Mouse (Mus musculus) embryonic facial prominence, embryonic 15.5 days (tissue): ENCODE results near the gene Arl2bp. TPM values are rescaled to one million over a fixed set of nuclear protein-coding genes. Genes with fewer than 3 reads are reported as not detected.

Source experiments
- ATAC-seq: fragments of 200-750 bp; cut with Nextera tagmentation; 2 replicates; pipeline ENCODE4 v1.8.0; 2017; ENCODE audit warnings: low read depth, moderate TSS enrichment; ENCODE audit not compliant: insufficient number of reproducible peaks, low FRiP score, low TSS enrichment
- H3K27ac ChIP-seq: fragments of 300-500 bp; sonication (generic); replicated peaks from 2 replicates; pipeline ENCODE4 v1.5.1; 2015; ENCODE audit warnings: mild to moderate bottlenecking, inconsistent platforms
- H3K27me3 ChIP-seq: fragments of 300-500 bp; sonication (generic); 2 replicates; pipeline ENCODE4 v1.6.1; 2015; ENCODE audit warnings: inconsistent platforms
- H3K36me3 ChIP-seq: fragments of 300-500 bp; sonication (generic); 2 replicates; pipeline ENCODE4 v1.6.1; 2015; ENCODE audit warnings: mild to moderate bottlenecking, inconsistent platforms
- H3K4me1 ChIP-seq: fragments of 300-500 bp; sonication (generic); 2 replicates; pipeline ENCODE4 v1.6.1; 2015; ENCODE audit warnings: inconsistent platforms
- H3K4me2 ChIP-seq: fragments of 300-500 bp; sonication (generic); replicated peaks from 2 replicates; pipeline ENCODE4 v1.6.1; 2015; ENCODE audit warnings: mild to moderate bottlenecking, inconsistent platforms
- H3K4me3 ChIP-seq: fragments of 300-500 bp; sonication (generic); replicated peaks from 2 replicates; pipeline ENCODE4 v1.5.1; 2015; ENCODE audit warnings: mild to moderate bottlenecking, inconsistent platforms
- H3K9ac ChIP-seq: fragments of 300-500 bp; sonication (generic); 2 replicates; pipeline ENCODE4 v1.6.1; 2015; ENCODE audit warnings: inconsistent platforms
- H3K9me3 ChIP-seq: fragments of 300-500 bp; sonication (generic); replicated peaks from 2 replicates; pipeline ENCODE4 v1.6.1; 2016; ENCODE audit warnings: inconsistent platforms
- WGBS: fragments of 180-500 bp; shearing (Covaris S2); methylation state at CpG from one replicate; pipeline ENCODE4 v1.1.7; 2015; 5-methylcytosine and 5-hydroxymethylcytosine counted together
- polyA plus RNA-seq: library from polyadenylated mRNA; unstranded; fragments of >200 nt; fragmentation: Nextera tagmentation; extraction: Ambion mirVana; gene quantifications from 2 replicates; pipeline ENCODE4 v1.2.1, GENCODE M21; 2015

Gene Arl2bp
- polyA plus RNA-seq, 1 experiment from 2014 or later = 118 TPM

DNA sequence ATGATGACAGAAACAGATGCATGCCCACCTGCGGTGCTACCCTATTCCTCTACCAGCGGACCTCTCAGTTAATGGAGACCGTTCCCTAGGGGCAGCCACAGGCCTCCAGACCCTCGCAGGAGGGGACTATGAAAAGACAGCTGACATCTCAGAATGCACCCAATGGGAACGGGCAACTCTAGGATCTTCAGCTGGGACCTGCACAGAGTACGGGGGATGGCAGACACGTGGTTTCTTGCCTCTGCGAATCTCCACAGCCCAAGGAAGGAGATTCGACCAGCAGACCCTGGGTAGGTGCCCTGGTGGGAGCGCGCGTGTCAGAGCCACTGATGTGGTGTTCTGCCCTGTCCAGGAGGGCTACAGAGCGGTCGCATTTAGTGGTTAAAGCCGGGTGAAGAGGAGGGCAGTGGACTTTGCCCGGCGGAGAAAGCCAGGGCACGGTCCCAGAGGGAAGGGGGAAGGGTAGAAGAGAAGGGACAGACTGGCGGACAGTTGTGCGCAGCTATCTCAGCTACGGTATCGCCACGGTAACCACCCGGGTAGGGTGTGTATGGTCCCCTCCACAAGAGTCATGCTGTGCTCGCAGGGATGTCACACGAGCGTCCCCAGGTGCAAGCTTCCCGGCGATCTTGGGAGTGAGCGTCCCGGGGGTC lies 29.1 kb downstream of the Arl2bp start:
- peak overlapping the region; percentile 18; the same call in 1 of the 2 replicates for H3K9ac ChIP-seq
- WGBS = under 1% methylated on average over 31 of the region's 31 CpGs
- peak; percentile 7; the same call in 1 of the 2 replicates for ATAC-seq
- H3K4me1 ChIP-seq = peaks cover 27% of the 10 kb centered on the region
- no peaks in the 10 kb centered on the region for H3K36me3 ChIP-seq
- H3K4me3 ChIP-seq = peak overlapping the region; percentile 48
- no peaks in the 10 kb centered on the region for H3K9me3 ChIP-seq
- no peak overlapping the region for H3K27ac ChIP-seq
- H3K4me2 ChIP-seq = peak overlapping the region; percentile 84
- peaks cover 57% of the 10 kb centered on the region for H3K27me3 ChIP-seq

DNA sequence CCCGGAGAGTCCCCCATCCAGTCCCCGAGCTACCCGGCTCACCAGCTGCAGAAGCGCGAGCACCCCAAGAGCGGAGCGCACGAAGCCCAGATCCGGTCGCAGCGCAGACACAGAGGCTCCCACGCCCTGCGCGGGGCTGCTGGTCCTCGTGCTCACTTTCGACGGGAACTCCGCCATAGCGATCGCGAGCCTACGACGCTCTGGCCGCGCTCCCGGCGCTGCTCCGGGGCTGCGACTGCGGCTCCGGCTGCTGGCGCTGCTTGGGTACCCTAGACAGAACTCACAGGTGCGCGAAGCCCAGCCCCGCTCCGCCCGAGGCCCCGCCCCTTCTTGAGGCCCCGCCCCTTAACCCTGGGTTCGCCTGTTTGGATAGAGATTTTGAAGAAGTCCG lies 29.6 kb downstream of the Arl2bp start, which contains the start of gene Pllp:
Gene Pllp, minus strand, starts transcription at position 285 of the 391 bp plus-strand sequence.
- peak within 1 kb of the TSS; percentile 18; the same call in 1 of the 2 replicates for H3K9ac ChIP-seq
- H3K27me3 ChIP-seq = peaks cover 57% of the 10 kb centered on the region
- peaks cover 27% of the 10 kb centered on the region for H3K4me1 ChIP-seq
- H3K36me3 ChIP-seq = no peaks in the 10 kb centered on the region
- ATAC-seq = peak; percentile 47; the same call in 1 of the 2 replicates
- peak within 1 kb of the TSS; percentile 84 for H3K4me2 ChIP-seq
- peak within 1 kb of the TSS; percentile 48 for H3K4me3 ChIP-seq
- WGBS = 1% methylated on average over 41 of the region's 41 CpGs
- H3K27ac ChIP-seq = no peak within 1 kb of the TSS
- H3K9me3 ChIP-seq = no peaks in the 10 kb centered on the region

DNA sequence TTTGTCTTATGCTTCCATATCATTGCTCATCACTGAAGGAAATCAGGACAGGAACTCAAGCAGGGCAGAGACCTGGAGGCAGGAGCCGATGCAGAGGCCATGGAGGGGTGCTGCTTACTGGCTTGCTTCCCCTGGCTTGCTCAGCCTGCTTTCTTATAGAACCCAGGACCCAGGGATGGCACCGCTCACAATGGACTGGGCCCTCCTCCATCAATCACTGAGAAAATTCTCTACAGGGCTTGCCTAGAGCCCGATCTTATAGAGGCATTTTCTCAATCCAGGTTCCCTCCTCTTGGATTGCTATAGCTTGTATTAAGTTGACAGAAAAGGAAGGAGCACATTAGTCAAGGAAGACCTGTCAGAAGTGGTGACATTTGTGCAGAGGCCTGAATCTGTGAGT lies 30.2 kb downstream of the Arl2bp start:
- Histone ChIP-seq H3K4me1 (peaks cover 27% of the 10 kb centered on the region), H3K9me3 (no peaks in the 10 kb centered on the region), H3K9ac (no peak overlapping the region), H3K27me3 (peaks cover 57% of the 10 kb centered on the region), H3K36me3 (no peaks in the 10 kb centered on the region), H3K27ac (no peak overlapping the region), H3K4me2 (no peak overlapping the region; the same call in 1 of the 2 replicates), H3K4me3 (peak overlapping the region; percentile 48; the same call in 1 of the 2 replicates)
- no peak for ATAC-seq
- WGBS = 49% methylated on average over 3 of the region's 3 CpGs

DNA sequence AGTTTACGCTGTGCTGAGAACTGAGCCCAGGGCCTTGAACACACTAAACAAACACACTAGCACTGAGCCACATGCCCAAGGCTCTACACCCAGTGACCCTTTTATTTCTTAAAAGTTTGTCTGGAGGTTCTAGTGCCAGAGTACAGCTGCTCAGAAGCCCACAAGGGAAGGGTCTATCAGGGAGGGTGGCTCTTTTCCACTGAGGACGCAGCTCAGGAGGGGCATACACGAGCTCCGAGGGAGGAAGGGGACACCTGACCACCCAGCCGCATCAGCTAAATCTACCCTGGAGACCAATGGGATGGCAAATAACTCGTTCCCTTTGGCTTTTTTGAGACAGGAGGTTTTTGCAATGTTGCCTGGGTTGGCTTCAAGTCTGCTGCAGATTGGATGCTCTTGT lies 31.6 kb downstream of the Arl2bp start:
- Histone ChIP-seq H3K9me3 (no peaks in the 10 kb centered on the region), H3K4me3 (no peak overlapping the region), H3K4me2 (no peak overlapping the region), H3K27me3 (peaks cover 51% of the 10 kb centered on the region), H3K27ac (no peak overlapping the region), H3K4me1 (peaks cover 19% of the 10 kb centered on the region), H3K9ac (no peak overlapping the region), H3K36me3 (no peaks in the 10 kb centered on the region)
- ATAC-seq = no peak
- 81% methylated on average over 6 of the region's 6 CpGs for WGBS

DNA sequence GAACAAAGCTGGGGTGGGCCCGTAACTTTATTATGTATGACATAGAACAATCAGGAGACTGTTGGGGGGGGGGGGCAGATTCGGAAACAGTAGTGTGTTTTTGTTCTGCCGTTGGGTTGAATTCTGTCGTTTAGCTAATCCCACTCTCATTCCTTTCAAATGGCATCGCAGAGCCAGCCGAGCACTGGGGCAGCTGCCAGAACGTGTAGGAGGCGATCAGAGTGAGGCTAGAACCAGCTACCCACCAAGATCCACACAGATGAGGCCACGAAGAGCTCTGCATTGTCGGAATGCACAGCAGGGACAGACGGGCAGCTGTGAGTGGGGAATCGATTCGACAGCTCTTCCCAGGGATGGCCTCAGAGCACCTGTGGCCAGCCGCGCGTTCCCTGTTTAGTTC lies 33.0 kb downstream of the Arl2bp start:
- no peak overlapping the region for H3K4me2 ChIP-seq

DNA sequence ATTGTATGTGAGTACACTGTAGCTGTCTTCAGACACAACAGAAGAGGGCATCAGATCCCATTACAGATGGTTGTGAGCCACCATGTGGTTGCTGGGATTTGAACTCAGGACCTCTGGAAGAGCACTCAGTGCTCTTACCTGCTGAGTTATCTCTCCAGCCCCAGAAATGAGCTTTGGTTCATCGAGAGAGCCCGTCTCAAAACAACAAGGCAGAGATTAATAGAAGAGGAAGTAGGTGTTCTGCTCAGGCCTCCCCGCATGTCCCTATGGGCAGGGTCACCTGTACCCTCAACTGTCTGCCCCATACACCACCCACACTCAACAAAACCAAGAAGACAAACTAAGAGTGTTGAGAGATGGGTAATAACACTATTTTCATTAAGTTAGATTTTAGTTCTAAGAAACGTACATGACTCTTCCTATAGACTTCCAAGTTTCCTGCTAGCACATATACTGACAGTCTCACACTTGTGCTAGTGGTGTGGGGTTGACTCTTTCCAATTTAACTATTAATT lies 34.1 kb downstream of the Arl2bp start:
- Histone ChIP-seq H3K4me1 (peaks cover 7% of the 10 kb centered on the region), H3K36me3 (no peaks in the 10 kb centered on the region), H3K9ac (no peak overlapping the region), H3K4me3 (no peak overlapping the region), H3K27me3 (peaks cover 27% of the 10 kb centered on the region), H3K4me2 (no peak overlapping the region), H3K27ac (no peak overlapping the region), H3K9me3 (no peaks in the 10 kb centered on the region)
- WGBS = 81% methylated on average over 4 of the region's 4 CpGs
- no peak for ATAC-seq

More for the DNA sequence above, 33.0 kb downstream of the Arl2bp start:
- Histone ChIP-seq H3K27me3 (peaks cover 38% of the 10 kb centered on the region), H3K4me3 (no peak overlapping the region), H3K27ac (no peak overlapping the region), H3K4me1 (peaks cover 17% of the 10 kb centered on the region), H3K9me3 (no peaks in the 10 kb centered on the region), H3K36me3 (no peaks in the 10 kb centered on the region), H3K9ac (no peak overlapping the region)
- no peak for ATAC-seq
- 63% methylated on average over 16 of the region's 16 CpGs for WGBS

DNA sequence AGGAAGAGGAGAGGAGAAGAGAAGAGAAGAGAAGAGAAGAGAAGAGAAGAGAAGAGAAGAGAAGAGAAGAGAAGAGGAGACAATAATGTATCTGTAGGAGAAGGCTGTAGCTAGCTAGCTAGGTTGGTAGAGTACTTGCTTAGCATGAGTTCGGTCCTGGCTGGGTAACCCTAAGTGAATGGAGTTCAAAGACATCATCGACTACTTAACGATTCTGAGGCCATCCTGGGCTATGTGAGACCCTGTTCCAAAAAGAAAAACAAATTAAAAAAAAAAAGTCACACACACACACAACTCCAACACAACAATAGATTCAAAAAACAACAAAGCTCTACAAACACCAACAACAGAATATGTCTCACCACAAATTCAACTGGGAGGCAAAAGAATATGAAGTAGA lies 35.8 kb downstream of the Arl2bp start:
- no peak for ATAC-seq
- no peak overlapping the region for H3K4me3 ChIP-seq
- no peak overlapping the region for H3K27ac ChIP-seq
- 62% methylated on average over 3 of the region's 3 CpGs for WGBS
- no peaks in the 10 kb centered on the region for H3K9me3 ChIP-seq
- no peak overlapping the region for H3K9ac ChIP-seq
- no peaks in the 10 kb centered on the region for H3K36me3 ChIP-seq
- H3K4me1 ChIP-seq = no peaks in the 10 kb centered on the region
- H3K4me2 ChIP-seq = no peak overlapping the region
- H3K27me3 ChIP-seq = peaks cover 10% of the 10 kb centered on the region

DNA sequence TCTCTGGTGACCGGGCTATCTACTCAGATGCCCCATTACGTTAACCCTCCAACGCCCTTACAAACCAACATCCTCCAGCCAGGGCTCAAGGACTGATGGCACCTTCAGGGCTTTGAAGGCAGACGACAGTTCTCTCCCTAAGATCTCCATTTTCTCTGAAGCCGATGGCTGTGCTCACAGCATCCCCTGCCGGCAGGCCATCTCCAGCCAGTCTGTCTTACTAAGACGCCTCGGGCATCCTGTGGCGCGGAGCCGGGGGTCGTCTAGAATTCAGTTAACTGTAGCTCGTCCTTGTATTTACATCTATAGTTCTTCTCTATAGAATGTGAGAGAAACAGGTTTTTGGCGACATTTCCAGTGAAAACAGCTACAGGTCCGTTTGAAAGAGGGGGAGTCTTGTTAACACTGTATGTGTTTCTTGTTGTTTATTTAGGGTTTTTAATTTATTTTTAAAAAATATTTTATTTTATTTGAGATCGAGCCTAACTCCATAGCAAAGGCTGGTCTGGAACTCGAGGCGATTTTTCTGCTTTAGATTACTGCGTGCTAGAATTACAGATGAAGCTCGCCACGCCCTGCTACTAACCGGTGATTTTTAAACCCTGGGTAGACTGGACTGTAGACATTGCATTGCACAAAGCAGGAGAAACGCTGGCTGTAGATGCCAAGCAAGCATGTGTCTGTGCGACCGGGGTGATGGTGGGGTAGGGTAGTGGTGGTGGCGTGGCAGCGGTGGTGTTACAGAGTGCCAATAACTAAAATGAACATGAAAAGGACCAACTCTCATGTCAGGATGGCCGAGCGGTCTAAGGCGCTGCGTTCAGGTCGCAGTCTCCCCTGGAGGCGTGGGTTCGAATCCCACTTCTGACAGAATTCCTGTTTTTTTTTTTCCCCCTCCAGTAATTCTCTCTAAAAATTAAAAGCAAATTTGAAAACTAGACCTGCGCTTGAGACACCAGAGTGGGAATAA lies 36.7 kb downstream of the Arl2bp start:
- H3K4me3 ChIP-seq = peak overlapping the region; percentile 56
- WGBS = under 1% methylated on average over 35 of the region's 35 CpGs
- no peaks in the 10 kb centered on the region for H3K9me3 ChIP-seq
- peak overlapping the region; percentile 12; the same call in 1 of the 2 replicates for H3K9ac ChIP-seq
- ATAC-seq = peak; percentile 88
- peaks cover 4% of the 10 kb centered on the region; the same call in 1 of the 2 replicates for H3K27me3 ChIP-seq
- no peaks in the 10 kb centered on the region for H3K36me3 ChIP-seq
- peak overlapping the region; percentile 62 for H3K4me2 ChIP-seq
- no peaks in the 10 kb centered on the region for H3K4me1 ChIP-seq
- peak overlapping the region; percentile 72; the same call in 1 of the 2 replicates for H3K27ac ChIP-seq

DNA sequence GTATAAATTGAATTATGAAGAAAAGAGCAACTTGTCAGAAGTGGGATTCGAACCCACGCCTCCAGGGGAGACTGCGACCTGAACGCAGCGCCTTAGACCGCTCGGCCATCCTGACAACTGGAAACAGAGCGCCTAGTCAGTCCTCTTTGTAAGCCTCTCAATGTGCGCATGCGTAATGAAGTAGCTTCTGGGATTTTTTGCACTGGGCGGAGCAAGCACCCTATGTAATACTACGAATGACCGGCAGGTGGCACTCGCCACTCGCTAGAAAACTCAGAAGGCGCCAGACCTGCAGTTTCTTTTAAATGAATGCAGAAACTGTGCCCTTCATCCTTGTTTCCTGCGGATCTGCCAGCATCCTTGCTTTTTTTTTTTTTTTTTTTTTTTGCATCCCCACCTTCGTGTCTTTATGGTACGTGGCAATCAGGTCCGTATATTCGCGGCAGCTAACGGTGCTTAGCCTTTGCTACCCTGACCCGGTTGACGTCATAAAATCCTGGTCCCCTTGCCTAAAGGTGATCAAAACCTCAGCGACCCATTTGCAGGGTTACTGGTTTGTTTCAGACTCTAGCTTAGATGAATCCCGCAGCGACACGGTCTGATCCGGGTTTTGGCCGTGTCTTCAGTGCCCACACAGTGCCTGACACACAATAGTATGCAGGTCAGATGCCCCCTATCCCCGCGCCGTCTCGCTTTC lies 37.7 kb downstream of the Arl2bp start:
- H3K4me1 ChIP-seq = no peaks in the 10 kb centered on the region
- H3K9me3 ChIP-seq = no peaks in the 10 kb centered on the region
- H3K4me2 ChIP-seq = peak overlapping the region; percentile 71
- no peaks in the 10 kb centered on the region for H3K36me3 ChIP-seq
- under 1% methylated on average over 35 of the region's 35 CpGs for WGBS
- peak; percentile 88 for ATAC-seq
- H3K9ac ChIP-seq = peak overlapping the region; percentile 28
- peak overlapping the region; percentile 56 for H3K4me3 ChIP-seq
- no peak overlapping the region for H3K27ac ChIP-seq
- no peaks in the 10 kb centered on the region for H3K27me3 ChIP-seq

DNA sequence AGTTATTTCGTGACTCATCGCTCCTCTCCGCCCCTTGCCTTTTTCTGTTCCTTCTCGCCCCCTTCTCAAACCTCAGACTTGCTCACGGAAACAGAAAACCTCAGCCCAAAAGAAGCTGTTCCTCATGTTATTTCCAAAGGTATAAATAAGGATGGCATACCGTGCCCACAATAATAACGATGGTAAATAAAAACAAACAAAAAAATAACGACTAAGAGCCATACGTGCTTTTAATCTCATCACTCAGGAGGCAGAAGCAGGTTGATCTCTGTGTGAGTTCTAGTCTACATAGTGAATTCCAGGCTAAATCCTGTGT lies 38.2 kb downstream of the Arl2bp start:
- H3K36me3 ChIP-seq = no peaks in the 10 kb centered on the region
- peak overlapping the region; percentile 28 for H3K9ac ChIP-seq

More for the DNA sequence above, 38.2 kb downstream of the Arl2bp start:
- H3K27ac ChIP-seq = no peak overlapping the region
- H3K4me1 ChIP-seq = no peaks in the 10 kb centered on the region
- no peak for ATAC-seq
- H3K9me3 ChIP-seq = no peaks in the 10 kb centered on the region
- peak overlapping the region; percentile 71 for H3K4me2 ChIP-seq
- 16% methylated on average over 9 of the region's 9 CpGs for WGBS
- peak overlapping the region; percentile 56 for H3K4me3 ChIP-seq
- no peaks in the 10 kb centered on the region for H3K27me3 ChIP-seq
